Mouse (Mus musculus): ENCODE data around the gene 1700093K21Rik.
"Not testable (repeated sequence)": the region's sequence is repeated elsewhere in the genome, so short reads cannot be mapped to it uniquely, and the experiment has no call there.

1700093K21Rik gene

DNA sequence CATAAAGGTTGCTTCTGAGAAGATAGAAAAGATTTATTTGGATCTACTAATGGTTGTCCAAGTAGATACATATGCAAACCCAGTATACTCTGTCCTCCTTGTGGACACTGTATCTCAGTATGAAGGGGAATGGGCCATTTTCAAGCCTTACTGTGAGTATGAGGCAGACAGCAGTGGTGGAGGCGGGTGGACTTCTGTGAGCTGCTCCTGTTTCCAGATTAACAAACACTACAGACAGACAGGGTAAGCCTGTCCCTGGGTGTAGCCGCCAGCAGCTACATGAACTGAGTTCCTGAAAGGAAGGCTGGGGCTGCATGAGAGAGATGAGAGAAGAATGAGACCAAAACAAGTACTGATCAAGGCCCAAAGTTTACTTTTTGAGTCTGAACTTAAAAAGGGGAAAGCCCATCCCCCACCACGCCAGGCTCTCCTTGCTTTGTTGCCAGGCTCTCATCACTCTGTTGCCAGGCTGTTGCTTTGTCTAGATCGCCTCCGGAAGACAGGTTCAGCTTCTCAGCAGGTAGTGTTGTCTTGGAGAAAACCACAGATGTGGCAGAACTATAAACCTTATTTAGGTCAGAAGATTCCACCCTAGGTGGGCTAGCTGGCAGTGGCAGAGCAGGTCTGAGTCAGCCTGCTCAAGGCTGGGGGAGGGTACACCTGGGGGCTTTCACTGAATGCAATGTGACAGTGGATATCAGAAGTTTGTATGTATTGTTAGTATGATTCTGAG is at the start of gene 1700093K21Rik:
1700093K21Rik (minus strand) TSS at position 683 of the 733 bp plus-strand sequence.
- DNase-seq: no peak

DNA sequence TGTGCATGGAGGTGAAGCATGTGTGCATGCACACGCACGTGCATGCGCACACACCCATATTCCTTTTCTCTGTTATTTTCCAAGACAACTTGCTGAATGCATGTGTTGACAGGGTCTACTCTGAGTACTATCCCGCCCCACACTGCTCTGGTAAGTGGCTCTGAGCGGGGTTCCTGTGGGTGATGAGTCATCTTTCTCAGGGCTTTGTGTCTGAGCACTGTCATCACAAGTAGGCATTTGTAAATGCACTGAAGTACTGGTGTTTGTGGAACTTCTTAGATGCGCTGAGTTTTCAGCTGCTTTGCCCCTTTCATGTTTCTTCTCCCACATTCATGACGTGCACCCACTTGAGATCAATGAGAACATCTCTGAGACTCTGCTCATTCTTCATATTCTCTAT is 49.2 kb upstream of the 1700093K21Rik start:
- DNase-seq: no peak

DNA sequence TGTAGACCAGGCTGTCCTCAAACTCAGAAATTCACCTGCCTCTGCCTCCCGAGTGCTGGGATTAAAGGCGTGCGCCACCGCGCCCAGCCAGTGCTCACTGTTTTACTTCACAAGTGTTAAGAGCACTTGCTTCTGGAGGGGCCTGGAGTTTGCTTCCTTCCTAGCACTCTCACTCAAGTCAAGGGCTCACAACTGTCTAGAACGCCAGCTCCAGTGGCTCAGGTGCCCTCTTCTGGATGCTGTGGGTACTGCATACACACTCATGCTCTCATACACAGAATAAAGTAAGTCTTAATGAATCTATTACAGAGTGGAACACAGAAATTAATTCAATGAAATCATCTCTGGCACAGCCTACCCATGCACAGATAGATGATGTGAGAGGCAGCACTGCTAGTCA is 44.8 kb upstream of the 1700093K21Rik start:
- peak; percentile 56 for DNase-seq

DNA sequence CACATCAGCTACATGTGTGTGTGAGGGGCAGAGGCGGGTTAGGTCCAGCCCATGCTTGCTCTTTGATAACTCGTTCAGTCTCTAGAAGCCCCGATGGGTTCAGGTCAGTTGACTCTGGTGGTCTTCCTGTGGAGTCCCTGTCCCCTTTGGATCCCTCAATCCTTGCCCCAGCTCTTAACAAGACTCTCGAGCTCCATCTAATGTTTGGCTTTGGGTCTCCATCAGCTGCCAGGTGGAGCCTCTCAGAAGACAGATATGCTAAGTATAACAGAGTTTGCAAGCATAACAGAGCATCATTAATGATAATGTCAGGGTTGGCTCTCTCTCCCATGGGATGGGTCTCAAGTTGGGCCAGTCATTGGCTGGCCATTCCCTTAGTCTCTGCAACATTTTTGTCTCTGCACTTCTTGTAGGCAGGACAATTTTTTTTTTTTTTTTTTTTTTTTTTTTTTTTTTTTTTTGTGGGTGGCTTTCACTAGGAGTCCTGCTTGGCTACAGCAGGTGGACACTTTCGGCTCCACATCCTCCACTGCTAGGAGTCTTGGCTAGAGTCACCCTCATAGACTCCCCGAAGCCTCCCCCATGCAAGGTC is 36.2 kb upstream of the 1700093K21Rik start:
- DNase-seq: no peak

DNA sequence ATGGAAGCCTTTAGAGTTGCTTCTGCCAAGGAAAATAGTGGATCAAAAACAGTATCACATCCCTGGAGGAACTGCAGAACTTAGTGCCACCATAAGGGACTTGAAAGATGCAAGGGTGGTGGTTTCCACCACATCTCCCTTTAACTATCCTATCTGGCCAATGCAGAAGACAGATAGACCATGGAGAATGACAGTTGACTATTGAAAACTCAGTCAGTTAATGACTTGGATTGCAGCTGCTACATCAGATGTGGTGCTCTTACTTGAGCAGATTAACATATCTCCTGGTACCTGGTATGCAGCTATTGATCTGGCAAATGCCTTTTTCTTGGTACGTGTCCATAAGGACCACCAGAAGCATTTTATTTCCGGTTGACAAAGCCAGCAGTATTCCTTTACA is 16.5 kb upstream of the 1700093K21Rik start:
- no peak for DNase-seq

DNA sequence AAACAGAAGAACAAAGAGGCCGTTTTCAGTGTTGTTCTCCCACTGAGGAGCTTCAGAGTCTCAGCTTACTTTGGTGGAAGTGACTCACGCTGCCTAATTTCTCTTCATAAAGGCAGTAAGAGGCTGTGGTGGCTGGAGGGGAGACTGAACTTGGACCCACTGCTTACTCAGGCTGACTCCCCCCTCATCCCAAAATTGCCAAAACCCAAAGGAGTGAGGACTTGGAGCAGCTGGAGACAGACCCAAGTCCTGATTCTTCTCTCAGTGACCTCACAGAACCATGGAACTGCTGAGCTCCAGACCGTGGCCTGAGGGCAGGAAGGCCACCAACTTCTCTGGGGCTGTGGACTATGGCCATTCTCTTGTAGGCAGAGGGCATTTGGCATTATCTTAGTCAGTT is 2.0 kb downstream of the 1700093K21Rik start:
- DNase-seq: no peak

DNA sequence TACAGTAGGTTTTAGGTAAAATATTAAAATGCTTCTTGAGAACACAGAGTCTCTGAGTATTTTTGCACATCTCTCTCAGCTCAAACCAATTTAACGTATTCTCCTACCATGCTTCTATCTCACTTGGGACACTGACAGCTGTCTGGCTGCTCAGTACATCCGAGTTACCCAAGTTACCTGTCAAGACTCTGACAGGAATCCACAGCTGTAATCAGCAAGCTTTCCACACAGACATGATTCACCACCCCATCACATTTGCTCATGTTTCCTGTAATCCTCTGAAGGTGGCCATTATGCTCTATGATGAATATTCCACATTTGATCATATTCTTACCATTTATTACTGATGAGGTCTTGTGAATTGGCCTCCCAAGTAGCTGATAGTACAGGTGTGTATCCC is 5.6 kb downstream of the 1700093K21Rik start:
- no peak for DNase-seq

DNA sequence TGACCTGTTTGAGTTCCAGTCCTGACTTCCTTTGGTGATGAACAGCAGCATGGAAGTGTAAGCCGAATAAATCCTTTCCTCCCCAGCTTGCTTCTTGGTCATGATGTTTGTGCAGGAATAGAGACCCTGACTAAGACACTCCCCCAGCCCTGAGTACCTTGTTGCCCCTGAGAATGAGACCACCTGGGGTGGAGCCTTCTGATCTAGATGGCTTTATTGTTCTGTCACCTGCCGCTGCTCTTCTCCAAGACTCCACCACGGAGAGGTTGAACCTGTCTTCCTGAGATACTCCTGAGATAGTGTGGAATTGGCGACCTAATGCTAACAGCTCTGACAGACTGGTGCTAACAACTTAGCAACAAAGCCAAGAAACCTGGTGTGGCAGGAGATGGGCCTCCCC is 6.2 kb downstream of the 1700093K21Rik start:
- DNase-seq: not testable (repeated sequence)

DNA sequence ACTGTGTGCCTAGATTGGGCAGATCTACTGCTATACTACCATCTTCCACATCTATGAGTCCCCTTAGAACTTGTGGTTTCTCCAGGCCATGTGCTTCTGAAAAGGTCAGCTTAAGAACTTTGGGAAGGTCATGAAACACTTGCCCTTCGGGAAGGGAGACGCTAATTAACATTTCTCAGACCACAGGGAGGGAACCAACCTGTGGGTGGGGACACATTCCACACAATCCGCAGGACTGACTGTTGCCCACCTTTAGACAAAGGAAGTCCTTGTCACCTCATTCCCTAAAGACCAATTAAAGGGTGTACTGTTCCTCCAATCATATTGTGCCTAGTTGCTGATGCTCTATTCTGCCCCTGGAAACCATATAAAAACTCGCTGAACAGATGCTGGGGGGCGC is 16.2 kb downstream of the 1700093K21Rik start:
- not testable (repeated sequence) for DNase-seq

DNA sequence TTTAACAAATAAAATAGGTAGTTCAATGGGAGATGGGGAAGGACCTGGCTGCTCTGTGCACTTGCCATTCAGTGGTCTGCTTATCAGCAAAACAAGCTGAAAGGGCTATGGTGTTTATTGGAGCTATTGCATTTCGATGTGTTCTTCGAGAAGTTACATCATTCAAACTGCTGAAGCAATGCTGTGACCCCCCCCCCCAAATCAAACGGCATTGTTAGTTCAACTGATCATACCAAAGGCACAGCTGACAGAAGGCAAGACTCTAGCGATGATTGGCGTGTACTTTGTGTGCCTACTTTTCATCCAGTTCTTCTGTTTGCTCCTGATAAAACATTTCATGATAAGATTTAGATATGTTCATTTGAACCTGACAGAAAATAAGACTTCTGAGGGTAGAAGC is 22.3 kb downstream of the 1700093K21Rik start:
- DNase-seq: peak; percentile 6

DNA sequence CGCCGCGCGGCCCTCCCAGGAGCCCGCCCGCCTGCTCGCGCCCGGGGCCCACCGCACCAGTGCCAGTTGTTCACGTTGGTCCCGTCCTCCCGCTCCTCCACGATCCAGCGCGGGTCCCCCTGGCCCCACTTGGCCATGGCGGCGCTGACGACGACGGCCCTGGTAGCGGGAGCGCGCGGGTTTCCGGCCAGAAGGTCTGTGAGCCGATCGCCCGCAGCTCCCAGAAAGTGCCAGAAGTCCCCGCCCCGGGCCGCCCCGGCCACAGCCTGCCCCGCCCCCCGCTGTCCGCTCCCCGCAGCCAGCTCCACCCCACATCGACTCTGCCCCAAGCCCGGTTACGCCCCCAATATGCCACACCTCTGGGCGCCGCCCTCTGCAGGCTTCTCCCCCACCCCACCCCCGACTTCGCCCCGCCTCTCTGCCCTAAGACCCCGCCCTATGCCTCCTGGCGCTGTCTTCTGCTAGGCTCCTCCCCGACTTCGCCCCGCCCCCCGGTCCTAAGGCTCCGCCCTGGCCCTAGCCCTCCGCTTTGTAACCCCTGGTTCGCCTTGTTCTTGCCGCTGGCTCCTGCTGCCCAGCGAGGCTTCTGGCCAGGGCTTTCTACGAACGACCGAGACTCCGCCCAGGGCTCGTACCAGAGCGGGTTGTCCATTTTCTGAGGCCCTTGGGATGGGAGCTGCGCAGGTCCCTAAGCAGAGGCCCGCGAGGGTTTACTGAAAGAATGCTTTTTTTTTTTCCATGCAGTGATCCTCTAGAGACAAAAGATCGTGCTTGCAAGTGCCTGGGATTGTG is 23.0 kb downstream of the 1700093K21Rik start, which contains the start of gene Ahsa2:
Ahsa2 (minus strand) TSS at position 313 of the 792 bp plus-strand sequence.
- peak; percentile 93 for DNase-seq

DNA sequence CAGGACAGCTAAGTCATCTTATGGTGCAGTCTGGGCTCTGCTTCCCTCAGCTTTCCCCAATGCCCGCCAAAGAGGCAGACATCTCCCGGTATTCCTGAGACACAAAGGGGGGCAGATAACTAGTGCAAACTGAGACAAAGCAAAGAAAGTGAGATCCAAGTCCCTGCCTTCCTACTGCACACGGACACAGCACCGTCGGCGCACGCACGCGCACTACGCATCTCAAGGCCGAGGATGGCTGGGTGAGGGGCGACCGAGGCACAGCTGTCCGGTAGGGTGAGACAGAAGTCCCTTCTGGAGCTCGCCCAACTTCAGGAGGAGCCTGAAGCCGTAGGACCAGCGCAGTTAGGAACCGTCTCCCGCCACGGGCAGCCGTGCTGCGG is 23.6 kb downstream of the 1700093K21Rik start:
- DNase-seq: no peak

DNA sequence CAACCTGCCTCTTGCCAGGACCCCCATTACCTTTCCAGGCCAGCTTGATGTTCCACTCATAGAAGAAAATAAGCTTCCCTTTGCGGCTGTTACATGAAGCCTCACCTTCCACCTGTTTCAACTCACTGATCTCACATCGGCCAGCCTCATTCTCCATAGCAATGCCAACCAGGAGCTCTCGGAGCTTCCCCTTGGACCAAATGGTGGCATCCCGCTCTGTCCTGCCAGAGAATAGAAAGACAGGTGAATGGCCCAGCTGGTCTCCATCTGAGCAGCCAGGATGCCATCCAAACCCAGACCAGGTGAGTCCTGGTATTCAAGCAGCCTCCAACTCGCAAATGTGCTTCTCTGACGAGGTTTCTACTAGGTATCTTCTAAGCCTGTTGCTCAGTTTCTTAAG is 24.3 kb downstream of the 1700093K21Rik start:
- DNase-seq: peak; percentile 77

DNA sequence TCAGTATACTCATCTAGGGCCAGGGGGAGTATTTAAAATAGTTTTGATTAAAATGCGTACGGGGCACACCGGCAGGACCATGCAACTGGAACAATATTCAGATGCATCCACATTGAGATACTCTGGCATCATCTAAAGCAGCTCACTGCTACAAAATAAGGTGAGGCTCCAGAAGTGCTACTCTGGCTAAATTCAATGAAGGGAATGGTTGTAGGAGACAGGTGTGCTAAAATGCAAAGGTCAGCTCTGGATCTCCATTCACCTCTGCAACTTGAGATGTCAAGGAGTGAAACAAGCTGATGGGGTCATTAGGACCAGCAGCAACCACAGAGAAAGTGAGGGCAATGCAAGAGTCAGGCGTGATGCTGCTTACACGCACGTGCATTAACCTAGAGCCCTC is 25.7 kb downstream of the 1700093K21Rik start:
- DNase-seq: no peak

DNA sequence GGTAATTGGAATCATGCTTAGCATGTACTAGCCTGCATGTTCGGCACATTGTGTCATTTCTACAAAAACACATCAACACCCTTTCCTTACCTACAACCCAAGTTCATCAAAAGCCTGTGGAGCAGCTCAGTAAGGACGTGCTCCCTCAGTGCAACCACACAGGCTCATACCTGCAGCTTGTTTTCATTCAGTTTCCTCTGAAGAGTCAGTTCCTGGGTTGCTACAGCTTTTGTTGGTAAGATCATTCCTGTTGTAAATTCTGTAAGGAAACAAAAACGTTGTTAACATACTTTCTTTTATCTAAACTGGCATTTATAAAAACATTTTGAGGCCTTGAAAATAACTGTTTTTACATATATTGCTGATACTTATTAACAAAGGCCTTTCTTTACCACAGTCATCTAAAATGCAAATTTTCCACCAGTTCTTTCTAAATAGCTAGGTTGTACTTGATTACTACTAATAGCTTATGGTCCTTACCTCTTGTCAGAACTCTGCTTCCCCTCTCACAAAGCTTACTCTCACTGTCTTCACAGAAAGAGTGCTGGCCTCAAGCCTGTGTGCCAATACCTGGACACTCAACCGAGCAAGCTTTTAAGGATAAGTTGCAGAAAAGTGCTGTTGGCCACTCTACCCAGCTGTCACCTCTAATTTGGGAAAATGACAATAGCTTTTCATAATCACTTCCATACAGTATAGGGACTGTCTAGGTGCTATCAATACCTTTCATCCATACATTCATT is 28.7 kb downstream of the 1700093K21Rik start:
- no peak for DNase-seq

DNA sequence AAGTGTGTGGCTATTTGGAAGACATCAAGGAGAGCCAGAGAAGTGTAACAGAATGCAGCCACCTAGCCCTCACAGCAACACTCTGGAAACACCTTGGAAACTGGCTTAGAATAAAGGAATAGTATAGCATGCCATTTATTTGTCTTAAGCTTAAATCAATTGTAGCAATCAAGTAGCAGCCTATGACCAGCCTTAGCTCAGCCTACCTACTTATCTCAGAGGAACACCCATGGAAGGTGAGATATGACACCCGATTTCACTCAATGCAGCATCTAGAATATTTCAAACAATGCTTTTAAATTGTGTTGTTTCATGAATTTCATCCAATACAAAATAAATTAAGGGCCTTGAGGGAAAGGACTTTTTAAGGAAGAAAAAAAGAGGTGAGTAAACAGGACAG is 31.0 kb downstream of the 1700093K21Rik start:
- DNase-seq: no peak

Measured in cerebellum, adult 9-11 months (tissue).